Mouse (Mus musculus) adrenal gland, postnatal 4 days (tissue): Measurements from ENCODE around the gene Pmfbp1. TPM values are rescaled to one million over a fixed set of nuclear protein-coding genes. Genes with fewer than 3 reads are reported as not detected.

Experiments used
- DNase-seq, 2 experiments: peaks; one replicate each; pipeline ENCODE4 v3.0.0; 2021 to 2022; ENCODE audit warnings: low spot score in 2 of 2, mixed read lengths in 2 of 2
- total RNA-seq, 2 experiments: library from RNA; stranded (reverse); gene quantifications; 2 replicates each; pipeline ENCODE4 v1.2.3; 2021

Pmfbp1 gene
- total RNA-seq, 2 experiments from 2014 or later: not detected

DNA sequence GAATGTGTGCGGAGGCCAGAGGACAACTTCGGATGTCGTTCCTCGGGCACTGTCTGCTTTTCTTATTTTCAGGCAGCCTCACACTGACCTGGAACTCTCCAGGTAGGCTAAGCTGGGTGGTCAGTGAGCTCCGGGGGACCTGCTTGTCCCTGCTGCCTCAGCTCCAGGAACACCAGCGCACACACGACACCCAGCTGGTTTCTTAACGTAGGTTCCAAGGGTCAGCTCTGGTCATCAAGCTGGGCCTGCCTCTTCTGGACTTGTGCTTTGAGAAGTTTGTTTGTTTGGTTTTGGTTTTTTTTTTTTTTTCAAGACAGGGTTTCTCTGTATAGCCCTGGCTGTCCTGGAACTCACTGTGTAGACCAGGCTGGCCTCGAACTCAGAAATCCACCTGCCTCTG, 97.1 kb downstream of the Pmfbp1 start:
- no peak for DNase-seq

DNA sequence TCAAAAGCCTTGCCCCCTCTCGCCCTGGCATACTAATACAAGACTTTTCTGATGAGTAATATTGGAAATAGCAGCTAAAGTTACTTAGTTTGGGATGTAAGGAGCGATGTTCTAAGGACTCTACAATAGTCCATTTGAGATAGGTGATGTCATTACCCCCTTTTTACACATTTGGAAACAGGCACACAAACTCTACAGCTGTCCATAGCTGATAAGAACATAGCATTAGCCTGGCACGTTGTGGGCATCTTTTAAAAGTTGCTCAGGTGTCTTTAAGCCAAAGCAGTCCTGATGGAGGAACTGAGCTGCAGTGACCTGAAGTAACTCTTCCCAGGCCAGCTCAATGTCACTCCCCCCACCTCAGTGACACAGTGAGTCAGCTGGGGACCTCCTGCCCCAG, 97.5 kb downstream of the Pmfbp1 start:
- DNase-seq: no peak

DNA sequence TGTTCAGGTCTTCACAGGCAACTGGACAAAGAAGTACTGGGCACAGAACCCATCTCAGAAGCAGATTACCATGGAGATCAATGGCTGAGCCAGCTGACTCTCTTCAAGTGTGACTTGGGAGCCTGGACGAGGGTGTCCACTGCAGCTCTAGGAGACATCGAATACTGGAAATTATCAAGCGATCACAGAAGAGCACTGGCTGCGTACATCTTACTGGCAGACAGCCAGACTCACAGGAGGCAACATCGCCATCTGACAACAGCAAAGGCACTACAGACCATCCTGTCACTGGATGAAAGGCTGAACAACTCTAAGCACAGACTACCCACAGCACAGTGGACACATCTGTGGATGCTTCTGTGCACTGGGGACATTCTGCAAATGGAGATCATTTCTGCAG, 98.3 kb downstream of the Pmfbp1 start:
- DNase-seq: no peak

Other genes starting within 250 kb of the Pmfbp1 start
- gene Dhx38, start 71.8 kb downstream of the Pmfbp1 start, total RNA-seq: 10 to 100 TPM; 32.9 to 35.9 TPM
- 10 to 100 TPM; 13.3 to 13.8 TPM for gene Txnl4b, start 71.9 kb downstream of the Pmfbp1 start, total RNA-seq
- gene Hp, start 85.1 kb downstream of the Pmfbp1 start, total RNA-seq: 100 to 1,000 TPM in 1 of 2 experiments, 10 to 100 TPM in 1; 21.3 to 285 TPM
- gene Dhodh, start 114.6 kb downstream of the Pmfbp1 start, total RNA-seq: 10 to 100 TPM; 27.2 to 32.1 TPM
- under 1 TPM in 1 of 2 experiments, not detected in 1; 0.08 TPM for gene Pkd1l3, start 120.5 kb downstream of the Pmfbp1 start, total RNA-seq
- gene Ist1, start 199.2 kb downstream of the Pmfbp1 start, total RNA-seq: 100 to 1,000 TPM in 1 of 2 experiments, 10 to 100 TPM in 1; 99.2 to 104 TPM
- 10 to 100 TPM; 23.3 to 26.1 TPM for gene Zfp821, start 211.5 kb downstream of the Pmfbp1 start, total RNA-seq
- gene Atxn1l, start 243.7 kb downstream of the Pmfbp1 start, total RNA-seq: 10 to 100 TPM; 57.5 to 61.5 TPM